Mouse (Mus musculus): ENCODE results near the gene Foxn3. TPM values are rescaled to one million over a fixed set of nuclear protein-coding genes. Genes with fewer than 3 reads are reported as not detected.
A peak's percentile ranks its signal among the peaks of the same experiment; 100 is the strongest.

Gene Foxn3
- polyA plus RNA-seq, 1 experiment from 2014 or later = 15.7 TPM

DNA sequence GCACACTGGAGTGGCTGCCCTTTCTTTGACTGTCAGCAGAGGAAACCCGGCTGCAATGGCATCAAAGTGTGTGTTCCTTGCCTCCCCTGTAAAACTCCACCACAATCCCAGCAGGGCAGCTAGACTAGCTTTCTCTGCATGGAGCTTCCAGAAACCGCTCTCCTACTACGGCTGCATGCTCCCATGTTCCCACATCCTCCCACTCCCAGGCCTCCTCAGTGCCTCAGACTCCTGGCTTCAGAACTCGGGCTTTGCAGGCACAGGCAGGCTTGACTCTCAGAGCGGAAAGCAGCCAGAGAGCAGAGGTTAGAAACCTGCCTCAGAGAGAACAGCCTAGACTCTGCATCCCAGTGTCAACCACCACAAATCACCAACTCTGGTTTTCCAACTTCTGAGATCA lies 147.8 kb downstream of the Foxn3 start:
- no peak for TF ChIP-seq CTCF (IDR thresholded peaks at IDR 0.05)
- CTCF ChIA-PET = no interaction called here
- no peak for DNase-seq (ENCODE audit: low read depth, low spot score)
- no peaks in the 10 kb centered on the region for H3K27me3 ChIP-seq
- POLR2A ChIA-PET = interaction anchor here (0.6 kb wide), 1 partner anchor 288 kb away, joined by 4 read pairs; no protein-coding TSS in a partner anchor
- ATAC-seq = no peak
- in situ Hi-C loops (cut with MboI; ENCODE audit: low pct_unique_long_range_greater_than_20kb) = no loop called here

DNA sequence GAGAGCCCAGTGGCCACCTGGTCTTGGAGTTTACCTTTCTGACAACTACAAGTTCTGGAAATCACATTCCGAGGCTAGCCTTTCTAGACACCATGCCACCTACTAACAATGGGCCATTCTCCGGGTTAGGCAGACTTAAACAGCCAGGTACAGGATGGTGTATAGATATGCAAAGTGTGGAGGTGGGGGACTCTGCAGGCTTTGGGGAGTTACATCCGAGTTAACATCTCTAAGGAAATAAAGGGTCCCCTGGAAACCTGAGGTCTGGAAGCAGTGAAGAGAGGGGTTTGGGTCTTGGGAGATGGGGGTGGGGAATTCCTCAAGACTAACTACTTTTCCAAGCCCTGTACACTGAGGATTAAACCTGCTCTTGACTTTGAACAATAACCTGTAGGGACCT lies 150.9 kb downstream of the Foxn3 start:
- ChIA-PET CTCF (no interaction called here), POLR2A (no interaction called here)
- in situ Hi-C loops (cut with MboI; ENCODE audit: low pct_unique_long_range_greater_than_20kb) = no loop called here
- no peak for TF ChIP-seq CTCF (IDR thresholded peaks at IDR 0.05)
- H3K27me3 ChIP-seq = no peaks in the 10 kb centered on the region
- no peak for DNase-seq (ENCODE audit: low read depth, low spot score)
- no peak for ATAC-seq

DNA sequence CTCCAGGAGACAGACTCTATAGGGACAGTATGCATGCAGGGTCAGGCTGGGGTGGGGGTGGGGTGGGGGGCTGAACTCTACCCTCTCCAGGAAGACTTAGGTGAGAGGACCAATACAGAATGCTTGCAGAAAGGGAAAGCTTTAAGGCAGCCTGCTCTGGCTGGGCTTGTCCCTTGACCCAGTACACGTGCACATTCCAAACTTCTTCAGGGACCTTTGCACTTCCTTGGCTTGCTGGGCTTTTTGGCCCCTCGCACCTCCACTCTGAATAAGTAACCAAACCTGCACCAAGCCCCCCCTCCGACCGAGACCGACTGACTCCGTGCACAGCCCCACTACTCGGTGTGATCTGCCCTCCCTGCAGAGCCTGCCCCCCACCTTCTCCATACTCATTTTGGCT lies 151.3 kb downstream of the Foxn3 start:
- CTCF ChIA-PET = no interaction called here
- ATAC-seq = no peak
- TF ChIP-seq CTCF (IDR thresholded peaks at IDR 0.05) = no peak
- POLR2A ChIA-PET = no interaction called here
- no peaks in the 10 kb centered on the region for H3K27me3 ChIP-seq
- in situ Hi-C loops (cut with MboI; ENCODE audit: low pct_unique_long_range_greater_than_20kb) = no loop called here
- no peak for DNase-seq (ENCODE audit: low read depth, low spot score)

DNA sequence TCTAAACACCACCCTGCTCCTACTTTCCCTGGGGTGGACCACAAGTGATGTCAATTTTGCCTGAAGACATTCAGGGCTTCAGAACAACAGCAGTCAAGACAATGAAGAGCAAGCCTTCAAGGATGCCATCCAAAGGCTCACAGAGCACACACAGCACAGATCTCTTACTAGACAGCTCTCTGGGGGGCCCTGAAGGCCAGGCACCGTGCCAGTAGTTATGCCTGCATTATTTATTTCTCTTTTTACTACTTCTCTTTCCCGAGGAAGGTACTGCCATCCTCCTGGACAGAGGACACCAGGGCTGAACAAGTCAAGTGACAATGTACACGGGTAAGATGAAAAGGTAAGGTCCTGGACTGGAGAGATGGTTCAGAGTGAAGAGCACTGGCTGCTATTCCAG lies 154.7 kb downstream of the Foxn3 start:
- DNase-seq (ENCODE audit: low read depth, low spot score) = no peak
- H3K27me3 ChIP-seq = no peaks in the 10 kb centered on the region
- ChIA-PET POLR2A (no interaction called here), CTCF (no interaction called here)
- in situ Hi-C loops (cut with MboI; ENCODE audit: low pct_unique_long_range_greater_than_20kb) = loop anchor here (5.0 kb wide), 1 partner anchor 154 kb away; the partner anchor contains the start of gene Foxn3
- no peak for ATAC-seq
- no peak for TF ChIP-seq CTCF (IDR thresholded peaks at IDR 0.05)

DNA sequence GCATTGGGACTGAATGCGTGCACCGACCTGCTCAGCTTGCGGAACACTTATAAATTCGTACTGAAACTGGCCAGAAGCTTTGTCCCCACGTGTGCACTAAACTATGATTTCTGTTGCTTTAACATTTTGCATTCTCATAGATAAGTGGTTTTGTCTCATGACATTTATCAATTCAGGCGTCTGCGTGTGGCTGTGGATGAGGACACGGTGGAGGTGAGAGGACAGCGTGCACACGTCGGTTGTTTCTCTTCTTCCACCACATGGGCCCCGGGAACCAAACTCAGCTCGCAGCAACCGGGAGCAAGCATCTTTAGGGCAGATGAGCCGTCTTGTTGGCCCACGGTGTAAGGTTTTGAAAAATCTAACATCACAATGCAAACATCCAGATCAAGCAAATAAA lies 155.3 kb downstream of the Foxn3 start:
- POLR2A ChIA-PET = no interaction called here
- in situ Hi-C loops (cut with MboI; ENCODE audit: low pct_unique_long_range_greater_than_20kb) = loop anchor here (5.0 kb wide), 1 partner anchor 154 kb away; the partner anchor contains the start of gene Foxn3
- no peak for TF ChIP-seq CTCF (IDR thresholded peaks at IDR 0.05)
- no peaks in the 10 kb centered on the region for H3K27me3 ChIP-seq
- DNase-seq (ENCODE audit: low read depth, low spot score) (no peak), ATAC-seq (no peak)
- CTCF ChIA-PET = no interaction called here

DNA sequence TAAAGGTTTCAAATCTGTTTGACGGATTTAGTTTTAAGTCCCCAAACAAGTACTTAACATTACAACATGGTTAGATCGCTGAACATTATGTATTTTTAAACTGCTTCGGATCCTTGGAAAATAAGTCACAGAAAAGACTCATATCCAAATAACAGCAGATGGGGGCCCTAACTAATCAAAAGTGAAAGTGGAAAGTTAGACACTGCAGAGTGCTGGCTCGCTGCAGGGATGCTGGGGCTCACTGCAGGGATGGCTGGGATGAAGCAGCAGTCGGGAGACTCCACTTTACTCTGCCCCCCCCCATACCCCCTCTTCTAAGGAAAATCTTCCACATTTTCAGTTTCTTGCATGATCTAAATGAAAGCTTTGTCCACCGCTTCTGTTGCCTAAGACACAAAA lies 156.1 kb downstream of the Foxn3 start:
- POLR2A ChIA-PET = no interaction called here
- ATAC-seq (no peak), DNase-seq (ENCODE audit: low read depth, low spot score) (no peak)
- TF ChIP-seq CTCF (IDR thresholded peaks at IDR 0.05) = no peak
- CTCF ChIA-PET = no interaction called here
- H3K27me3 ChIP-seq = no peaks in the 10 kb centered on the region
- in situ Hi-C loops (cut with MboI; ENCODE audit: low pct_unique_long_range_greater_than_20kb) = loop anchor here (5.0 kb wide), 1 partner anchor 155 kb away; the partner anchor contains the start of gene Foxn3

DNA sequence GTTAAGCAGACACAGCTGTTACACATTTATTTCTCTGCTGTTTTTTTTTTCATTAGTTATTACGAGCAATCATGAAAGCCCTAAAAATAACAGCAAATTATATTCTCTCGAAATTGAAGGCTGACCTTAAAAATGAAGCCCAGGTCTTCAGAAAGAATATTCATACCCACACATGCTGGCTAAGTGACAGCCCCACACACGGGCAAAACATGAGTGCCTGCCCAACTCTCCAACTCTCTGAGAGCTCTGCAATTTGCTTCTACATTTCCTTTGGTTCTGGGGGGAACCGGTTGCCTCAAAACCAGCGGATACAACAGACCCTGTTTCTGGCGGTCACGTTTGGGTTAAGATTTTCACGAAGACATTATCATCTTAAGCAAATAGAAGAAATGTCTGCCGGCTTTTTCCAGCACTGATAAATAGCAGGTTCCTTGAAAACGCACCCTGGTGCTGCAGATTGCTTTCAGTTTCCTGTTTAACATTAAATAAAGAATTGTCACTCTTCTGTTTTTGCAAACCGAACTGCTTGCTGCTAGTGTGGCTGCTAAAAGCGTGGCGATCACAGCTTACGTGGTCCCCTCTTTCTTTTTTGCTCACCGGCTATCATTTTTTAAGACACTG lies 156.6 kb downstream of the Foxn3 start:
- in situ Hi-C loops (cut with MboI; ENCODE audit: low pct_unique_long_range_greater_than_20kb) = loop anchor here (5.0 kb wide), 1 partner anchor 155 kb away; the partner anchor contains the start of gene Foxn3
- ChIA-PET POLR2A (no interaction called here), CTCF (interaction anchor here (0.9 kb wide), 1 partner anchor 10 kb away, joined by 3 read pairs; no protein-coding TSS in a partner anchor)
- ATAC-seq = no peak
- TF ChIP-seq CTCF (IDR thresholded peaks at IDR 0.05) = no peak
- no peak for DNase-seq (ENCODE audit: low read depth, low spot score)
- no peaks in the 10 kb centered on the region for H3K27me3 ChIP-seq

DNA sequence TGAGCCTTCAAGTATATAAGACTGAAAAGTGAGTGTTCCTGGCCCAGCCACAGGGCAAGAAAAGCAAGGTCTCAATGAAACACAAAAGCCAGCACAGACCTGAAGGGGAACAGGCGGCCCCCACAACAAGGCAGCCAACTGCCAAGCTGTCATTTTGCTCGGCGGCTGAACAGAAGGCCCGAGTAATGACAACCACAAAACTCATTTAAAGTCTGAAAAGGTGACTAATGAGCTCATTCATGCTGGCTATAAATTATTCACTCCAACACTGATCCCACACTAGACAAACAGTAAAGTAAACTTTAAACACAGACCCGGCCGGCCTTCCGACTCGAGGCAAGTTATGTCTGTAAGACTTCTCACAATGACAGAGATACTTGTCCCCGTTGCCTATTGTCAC lies 157.1 kb downstream of the Foxn3 start:
- H3K27me3 ChIP-seq = no peaks in the 10 kb centered on the region
- CTCF ChIA-PET = interaction anchor here (0.9 kb wide), 1 partner anchor 10 kb away, joined by 3 read pairs; no protein-coding TSS in a partner anchor
- ATAC-seq (peak; percentile 44), DNase-seq (ENCODE audit: low read depth, low spot score) (no peak)
- in situ Hi-C loops (cut with MboI; ENCODE audit: low pct_unique_long_range_greater_than_20kb) = loop anchor here (5.0 kb wide), 1 partner anchor 156 kb away; the partner anchor contains the start of gene Foxn3
- POLR2A ChIA-PET = interaction anchor here (0.6 kb wide), 1 partner anchor 13 kb away, joined by 3 read pairs; no protein-coding TSS in a partner anchor
- no peak for TF ChIP-seq CTCF (IDR thresholded peaks at IDR 0.05)

DNA sequence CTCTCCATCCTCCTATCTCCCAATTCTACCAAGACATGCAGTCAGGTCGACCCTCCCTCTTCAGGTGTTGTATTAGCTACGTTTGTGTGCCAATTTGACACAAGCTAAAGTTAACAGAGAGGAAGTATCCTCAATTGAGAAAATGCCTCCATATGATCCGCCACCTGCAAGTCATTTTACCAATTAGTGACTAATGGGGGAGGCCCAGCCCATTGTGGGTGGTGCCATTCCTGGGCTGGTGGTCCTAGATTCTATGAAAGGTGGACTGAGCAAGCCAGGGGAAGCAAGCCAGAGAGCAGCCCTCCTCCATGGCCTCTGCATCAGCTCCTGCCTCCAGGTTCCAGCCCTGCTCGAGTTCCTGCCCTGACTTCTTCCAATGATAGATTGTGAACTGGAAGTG lies 158.0 kb downstream of the Foxn3 start:
- CTCF ChIA-PET = no interaction called here
- POLR2A ChIA-PET = no interaction called here

DNA sequence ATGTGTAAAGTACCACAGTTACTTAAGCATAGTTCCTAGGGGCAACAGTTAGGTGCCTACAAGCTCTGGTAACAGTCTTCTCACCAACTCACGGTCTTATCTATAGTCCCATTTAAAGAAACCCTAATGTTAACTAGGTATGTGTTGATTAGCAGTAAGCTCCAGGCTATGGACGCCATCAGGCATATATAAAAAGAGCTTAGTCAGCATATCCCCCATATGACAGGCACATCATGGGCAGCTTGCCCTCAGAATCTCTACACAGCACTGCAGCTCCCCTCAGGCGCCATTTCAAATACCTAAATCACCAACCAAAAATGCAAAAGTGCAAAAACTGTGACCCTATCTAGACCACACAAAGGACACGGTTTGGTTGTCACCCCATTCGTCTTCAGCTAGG lies 160.4 kb downstream of the Foxn3 start:
- no peaks in the 10 kb centered on the region for H3K27me3 ChIP-seq
- POLR2A ChIA-PET = no interaction called here
- TF ChIP-seq CTCF (IDR thresholded peaks at IDR 0.05) = no peak
- CTCF ChIA-PET = interaction anchor here (1.3 kb wide), 1 partner anchor 454 kb away, joined by 3 read pairs; no protein-coding TSS in a partner anchor
- ATAC-seq (no peak), DNase-seq (ENCODE audit: low read depth, low spot score) (no peak)
- in situ Hi-C loops (cut with MboI; ENCODE audit: low pct_unique_long_range_greater_than_20kb) = no loop called here

More for the DNA sequence above, 158.0 kb downstream of the Foxn3 start:
- ATAC-seq (no peak), DNase-seq (ENCODE audit: low read depth, low spot score) (no peak)
- no peaks in the 10 kb centered on the region for H3K27me3 ChIP-seq
- in situ Hi-C loops (cut with MboI; ENCODE audit: low pct_unique_long_range_greater_than_20kb) = loop anchor here (5.0 kb wide), 1 partner anchor 157 kb away; the partner anchor contains the start of gene Foxn3
- no peak for TF ChIP-seq CTCF (IDR thresholded peaks at IDR 0.05)

DNA sequence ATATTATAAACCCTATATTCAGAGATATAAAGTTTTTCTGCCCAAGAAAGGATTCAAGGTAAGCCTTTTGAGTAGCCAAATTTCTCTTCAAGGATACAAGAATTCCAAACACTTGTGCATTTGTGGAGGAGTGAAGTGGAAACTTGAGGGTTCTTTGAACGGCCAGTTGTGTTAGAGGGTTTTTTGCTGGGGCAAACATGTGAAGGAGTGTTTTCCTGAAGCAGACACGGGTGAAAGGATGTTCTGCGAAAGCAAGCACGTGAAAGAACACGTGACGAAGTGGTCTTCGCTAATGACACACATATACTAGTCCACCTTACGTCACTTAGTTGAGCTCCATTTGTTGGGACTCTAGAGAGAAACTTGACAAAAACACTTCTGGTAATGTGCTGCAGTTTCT lies 162.5 kb downstream of the Foxn3 start:
- in situ Hi-C loops (cut with MboI; ENCODE audit: low pct_unique_long_range_greater_than_20kb) = no loop called here
- CTCF ChIA-PET = no interaction called here
- TF ChIP-seq CTCF (IDR thresholded peaks at IDR 0.05) = no peak
- H3K27me3 ChIP-seq = no peaks in the 10 kb centered on the region
- DNase-seq (ENCODE audit: low read depth, low spot score) (no peak), ATAC-seq (no peak)
- POLR2A ChIA-PET = no interaction called here
